Mouse (Mus musculus): ENCODE data around the gene Olfr353. TPM values are rescaled to one million over a fixed set of nuclear protein-coding genes. Genes with fewer than 3 reads are reported as not detected.

Olfr353 gene
- total RNA-seq (2017) = not detected in 2 replicates

GRCm38 (mm10) chr2:36892836-36893235 lies at the start of gene Olfr353:
Gene Olfr353 (minus strand): TSS chr2:36892936.
- ATAC-seq (ENCODE audit: extremely low read depth, insufficient number of reproducible peaks, low FRiP score, poor library complexity, severe bottlenecking) = no peak

GRCm38 (mm10) chr2:36936821-36937220 lies 44.1 kb upstream of the Olfr353 start, which contains the start of gene Olfr356:
Gene Olfr356 (plus strand): TSS chr2:36937121.
- no peak for ATAC-seq (ENCODE audit: extremely low read depth, insufficient number of reproducible peaks, low FRiP score, poor library complexity, severe bottlenecking)

- no peak for ATAC-seq (ENCODE audit: extremely low read depth, insufficient number of reproducible peaks, low FRiP score, poor library complexity, severe bottlenecking)
Measured at GRCm38 (mm10) chr2:36928797-36929196, 36.1 kb upstream of the Olfr353 start, which contains the start of gene Olfr355. Gene Olfr355 (minus strand): TSS chr2:36928897.

GRCm38 (mm10) chr2:36905380-36905779 lies 12.6 kb upstream of the Olfr353 start, which contains the start of gene Olfr354:
Gene Olfr354 (plus strand): TSS chr2:36905680.
- no peak for ATAC-seq (ENCODE audit: extremely low read depth, insufficient number of reproducible peaks, low FRiP score, poor library complexity, severe bottlenecking)

- no peak for ATAC-seq (ENCODE audit: extremely low read depth, insufficient number of reproducible peaks, low FRiP score, poor library complexity, severe bottlenecking)
Measured at GRCm38 (mm10) chr2:36897114-36897513, 4.4 kb upstream of the Olfr353 start.

- no peak for ATAC-seq (ENCODE audit: extremely low read depth, insufficient number of reproducible peaks, low FRiP score, poor library complexity, severe bottlenecking)
Measured at GRCm38 (mm10) chr2:36868160-36868559, 24.6 kb downstream of the Olfr353 start, which contains the start of gene Olfr352. Gene Olfr352 (plus strand): TSS chr2:36868460.

GRCm38 (mm10) chr2:36862560-36862959 lies 30.2 kb downstream of the Olfr353 start, which contains the start of gene Olfr351:
Gene Olfr351 (minus strand): TSS chr2:36862660.
- no peak for ATAC-seq (ENCODE audit: extremely low read depth, insufficient number of reproducible peaks, low FRiP score, poor library complexity, severe bottlenecking)

- ATAC-seq (ENCODE audit: extremely low read depth, insufficient number of reproducible peaks, low FRiP score, poor library complexity, severe bottlenecking) = no peak
Measured at GRCm38 (mm10) chr2:36846010-36846409, 46.7 kb downstream of the Olfr353 start, which contains the start of gene Olfr350. Gene Olfr350 (plus strand): TSS chr2:36846310.

Other genes with a start within 250 kb of the Olfr353 start
- not detected in 2 replicates for gene Olfr346, start 207.1 kb downstream of the Olfr353 start, total RNA-seq (2017)
- not detected in 2 replicates for gene Olfr347, start 161.0 kb downstream of the Olfr353 start, total RNA-seq (2017)
- gene Olfr348, start 108.7 kb downstream of the Olfr353 start, total RNA-seq (2017) = not detected in 2 replicates
- gene Olfr50, start 102.4 kb downstream of the Olfr353 start, total RNA-seq (2017) = not detected in 2 replicates
- not detected in 2 replicates for gene Olfr3, start 75.9 kb downstream of the Olfr353 start, total RNA-seq (2017)
- not detected in 2 replicates for gene Olfr350, start 46.6 kb downstream of the Olfr353 start, total RNA-seq (2017)
- gene Olfr351, start 30.3 kb downstream of the Olfr353 start, total RNA-seq (2017) = not detected in 2 replicates
- gene Olfr352, start 24.5 kb downstream of the Olfr353 start, total RNA-seq (2017) = not detected in 2 replicates
- gene Olfr354, start 12.7 kb upstream of the Olfr353 start, total RNA-seq (2017) = not detected in 2 replicates
- gene Olfr355, start 36.0 kb upstream of the Olfr353 start, total RNA-seq (2017) = not detected in 2 replicates
- gene Olfr356, start 44.2 kb upstream of the Olfr353 start, total RNA-seq (2017) = not detected in 2 replicates
- not detected in 2 replicates for gene Olfr357, start 100.9 kb upstream of the Olfr353 start, total RNA-seq (2017)
- gene Olfr358, start 116.4 kb upstream of the Olfr353 start, total RNA-seq (2017) = not detected in 2 replicates
- not detected in 2 replicates for gene Olfr360, start 172.8 kb upstream of the Olfr353 start, total RNA-seq (2017)
- gene Olfr361, start 196.4 kb upstream of the Olfr353 start, total RNA-seq (2017) = not detected in 2 replicates
- not detected in 2 replicates for gene Olfr362, start 225.0 kb upstream of the Olfr353 start, total RNA-seq (2017)
- not detected in 2 replicates for gene Olfr364-ps1, start 246.4 kb upstream of the Olfr353 start, total RNA-seq (2017)

All from neutrophil, adult 5-6 weeks (primary cell).